Comparison of ENCODE assay signal across 8 mouse cellular contexts in genomic region chr2:72475423-72475796, GRCm38 (mm10). TPM values are rescaled to one million over a fixed set of nuclear protein-coding genes. Genes with fewer than 3 reads are reported as not detected.
DNase-seq lines count a peak whose midpoint lies in the region; ATAC-seq and TF ChIP-seq lines count a peak whose summit lies in the region.

No protein-coding gene starts in this region.

- H3K79me3 ChIP-seq in C2C12 (ENCODE audit: low read depth) = peaks cover 36% of the 10 kb centered on the region

- WGBS in heart, embryonic 10.5 days = under 1% methylated on average over 7 of the region's 7 CpGs
- WGBS in forebrain, embryonic 12.5 days = under 1% methylated on average over 7 of the region's 7 CpGs
- 1% methylated on average over 7 of the region's 7 CpGs for WGBS in liver, embryonic 13.5 days (ENCODE audit: insufficient replicate concordance)

- H3K27me3 ChIP-seq in heart, embryonic 10.5 days (ENCODE audit: insufficient read depth, poor library complexity, severe bottlenecking) = no peaks in the 10 kb centered on the region
- H3K27me3 ChIP-seq in C2C12 (ENCODE audit: control insufficient read depth, insufficient read depth, insufficient read length) = no peaks in the 10 kb centered on the region
- peaks cover 16% of the 10 kb centered on the region for H3K27me3 ChIP-seq in forebrain, embryonic 12.5 days
- H3K27me3 ChIP-seq in liver, embryonic 13.5 days = no peaks in the 10 kb centered on the region

- H3K9me3 ChIP-seq in heart, embryonic 10.5 days = no peaks in the 10 kb centered on the region
- H3K9me3 ChIP-seq in forebrain, embryonic 12.5 days = no peaks in the 10 kb centered on the region
- H3K9me3 ChIP-seq in liver, embryonic 13.5 days (replicated peaks) = no peaks in the 10 kb centered on the region

- peak overlapping the region; percentile 85 for H3K9ac ChIP-seq in forebrain, embryonic 12.5 days
- peak overlapping the region; percentile 90 for H3K9ac ChIP-seq in liver, embryonic 13.5 days

- H3ac ChIP-seq in C2C12 (ENCODE audit: control insufficient read depth, insufficient read length, low read depth) = no peak overlapping the region

- H3K4me1 ChIP-seq in heart, embryonic 10.5 days = peaks cover 41% of the 10 kb centered on the region
- peaks cover 36% of the 10 kb centered on the region for H3K4me1 ChIP-seq in forebrain, embryonic 12.5 days
- peaks cover 55% of the 10 kb centered on the region for H3K4me1 ChIP-seq in liver, embryonic 13.5 days (replicated peaks)

- peaks cover 44% of the 10 kb centered on the region for H3K79me2 ChIP-seq in C2C12 (ENCODE audit: control insufficient read depth, insufficient read depth)

- H3K4me3 ChIP-seq in heart, embryonic 10.5 days = peak overlapping the region; percentile 77
- H3K4me3 ChIP-seq in C2C12 (ENCODE audit: insufficient read depth, poor library complexity, severe bottlenecking) = peak overlapping the region; percentile 72
- H3K4me3 ChIP-seq in forebrain, embryonic 12.5 days (replicated peaks) = peak overlapping the region; percentile 80
- H3K4me3 ChIP-seq in liver, embryonic 13.5 days (replicated peaks) = peak overlapping the region; percentile 88

- peaks cover 18% of the 10 kb centered on the region for H3K36me3 ChIP-seq in heart, embryonic 10.5 days
- peaks cover 31% of the 10 kb centered on the region for H3K36me3 ChIP-seq in C2C12 (ENCODE audit: control insufficient read depth, insufficient read depth)
- peaks cover 7% of the 10 kb centered on the region for H3K36me3 ChIP-seq in forebrain, embryonic 12.5 days (replicated peaks)
- H3K36me3 ChIP-seq in liver, embryonic 13.5 days = peaks cover 18% of the 10 kb centered on the region

- peak overlapping the region; percentile 72 for H3K4me2 ChIP-seq in forebrain, embryonic 12.5 days
- peak overlapping the region; percentile 86 for H3K4me2 ChIP-seq in liver, embryonic 13.5 days

- no peak for ATAC-seq in forebrain, embryonic 12.5 days (ENCODE audit: low FRiP score)
- ATAC-seq in liver, embryonic 13.5 days (ENCODE audit: low read depth) = no peak

- no peak for TF ChIP-seq CTCF in C2C12 (IDR thresholded peaks at IDR 0.05; ENCODE audit: control insufficient read depth, insufficient read depth, insufficient read length)

- peak overlapping the region; percentile 95 for H3K27ac ChIP-seq in heart, embryonic 10.5 days
- peak overlapping the region; percentile 87; the same call in 1 of the 2 replicates for H3K27ac ChIP-seq in forebrain, embryonic 12.5 days
- H3K27ac ChIP-seq in liver, embryonic 13.5 days = peak overlapping the region; percentile 92

- no peak for DNase-seq in heart, embryonic 10.5 days (ENCODE audit: low spot score)
- no peak for DNase-seq in heart, postnatal 4 days
- DNase-seq in liver, embryonic 13.5 days = no peak
- no peak for DNase-seq in right cerebral cortex, postnatal 10 days (ENCODE audit: low spot score in 2 of 2)
- no peak for DNase-seq in right cerebral cortex, postnatal 36 days (ENCODE audit: low spot score in 2 of 2)
- no peak for DNase-seq in urinary bladder, adult 18-20 months (ENCODE audit: low spot score in 2 of 2)

TF ChIP-seq in C2C12, 6 proteins besides CTCF, POLR2A, EP300 and RAD21:
- TF ChIP-seq MAX (IDR thresholded peaks at IDR 0.05) = no peak
- no peak for TF ChIP-seq USF1 (IDR thresholded peaks at IDR 0.05; ENCODE audit: low read depth)
- TF ChIP-seq MYOG (IDR thresholded peaks at IDR 0.05; ENCODE audit: control insufficient read depth, extremely low read depth, insufficient read length) = no peak
- TF ChIP-seq MYOD1 (IDR thresholded peaks at IDR 0.05; ENCODE audit: control insufficient read depth, insufficient read length, low read depth) = no peak
- TF ChIP-seq CEBPB (IDR thresholded peaks at IDR 0.05; ENCODE audit: low read depth) = no peak
- no peak for TF ChIP-seq FOSL1 (IDR thresholded peaks at IDR 0.05; ENCODE audit: insufficient read depth, low read length, poor library complexity, severe bottlenecking)
TF ChIP-seq in C2C12: peak in this region for 0.

RNA-seq across cellular contexts. Expression of gene Cdca7, which starts 0.5 kb away (rescaled TPM):
- 72.0 and 119 TPM in 2 replicates for polyA plus RNA-seq in heart, embryonic 10.5 days (2016; fragmentation: Nextera tagmentation; extraction: Ambion mirVana)
- total RNA-seq in heart, postnatal 4 days (2021) = 10 to 100 TPM; 17.1 to 19.3 TPM
- polyA plus RNA-seq in C2C12 (2012; fragmentation: generic; extraction: Trizol) = 26.2 TPM
- 228 and 252 TPM in 2 replicates for polyA plus RNA-seq in forebrain, embryonic 12.5 days (2016; fragmentation: Nextera tagmentation; extraction: Ambion mirVana)
- 71.1 and 83.7 TPM in 2 replicates for polyA plus RNA-seq in liver, embryonic 13.5 days (2015; fragmentation: Nextera tagmentation; extraction: Ambion mirVana)
